31 mouse cellular contexts compared by ENCODE assay signal in genomic region chr5:114752397-114752796, GRCm38 (mm10).
"Had no signal": no experiment of that assay in that cellular context is flagged by ENCODE, and none has a peak within 500 bp of the region (broad histone marks: within the 10 kb centered on the region; RNA-seq: fewer than 3 reads in every experiment).

No protein-coding gene starts in this region.

- H3K27ac ChIP-seq: heart, embryonic 13.5 days; heart, embryonic 15.5 days; hindbrain, embryonic 10.5 days; hindbrain, embryonic 12.5 days; hindbrain, embryonic 13.5 days; hindbrain, embryonic 14.5 days; hindbrain, embryonic 15.5 days; intestine, embryonic 15.5 days; kidney, embryonic 15.5 days; kidney, postnatal 0 days; left cerebral cortex, adult 2 months had no signal

- H3K4me1 ChIP-seq: heart, embryonic 13.5 days; heart, embryonic 15.5 days; hindbrain, embryonic 10.5 days; hindbrain, embryonic 12.5 days; hindbrain, embryonic 13.5 days; hindbrain, embryonic 15.5 days; intestine, embryonic 15.5 days; kidney, embryonic 15.5 days had no signal

- H3K9ac ChIP-seq: heart, embryonic 13.5 days; heart, embryonic 15.5 days; hindbrain, embryonic 12.5 days; hindbrain, embryonic 13.5 days; hindbrain, embryonic 14.5 days; hindbrain, embryonic 15.5 days; intestine, embryonic 15.5 days; kidney, embryonic 15.5 days had no signal

- H3K4me3 ChIP-seq: heart, embryonic 13.5 days; heart, embryonic 15.5 days; hindbrain, embryonic 10.5 days; hindbrain, embryonic 12.5 days; hindbrain, embryonic 13.5 days; hindbrain, embryonic 15.5 days; intestine, embryonic 15.5 days; kidney, embryonic 15.5 days; layer of hippocampus, adult 2 months; left cerebral cortex, adult 2 months had no signal

- ATAC-seq: hindbrain, embryonic 16.5 days; inflammation-experienced regulatory T-cells, adult 6 months; intestine, embryonic 15.5 days; intestine, embryonic 16.5 days; intestine, postnatal 0 days had no signal

- DNase-seq: heart, postnatal 10 days; heart, postnatal 14 days; heart, postnatal 36 days; heart, postnatal 4 days; kidney, adult 11 months; kidney, adult 18-20 months; kidney, adult 2 months; kidney, adult 8-10 months; kidney, adult 9 months; kidney, postnatal 10 days; kidney, postnatal 14 days; kidney, postnatal 25 days; kidney, postnatal 36 days; kidney, postnatal 4 days; layer of hippocampus, postnatal 36 days had no signal

- H3K9me3 ChIP-seq: heart, embryonic 13.5 days; heart, embryonic 15.5 days; hindbrain, embryonic 10.5 days; hindbrain, embryonic 12.5 days; hindbrain, embryonic 13.5 days; hindbrain, embryonic 15.5 days; intestine, embryonic 15.5 days; kidney, embryonic 15.5 days had no signal

- H3K4me2 ChIP-seq: heart, embryonic 13.5 days; heart, embryonic 15.5 days; hindbrain, embryonic 12.5 days; hindbrain, embryonic 13.5 days; hindbrain, embryonic 14.5 days; hindbrain, embryonic 15.5 days; intestine, embryonic 15.5 days; kidney, embryonic 15.5 days had no signal

- H3K27me3 ChIP-seq: heart, embryonic 13.5 days; heart, embryonic 15.5 days; hindbrain, embryonic 12.5 days; hindbrain, embryonic 13.5 days; hindbrain, embryonic 15.5 days; intestine, embryonic 15.5 days; kidney, embryonic 15.5 days had no signal
